Mouse (Mus musculus) cerebellum, adult (tissue): Measurements from ENCODE around the gene Sec61a1.

Experiments used
- ATAC-seq: cut with Nextera tagmentation; 2 replicates; pipeline ENCODE4 v1.9.2; 2017; ENCODE audit warnings: mild to moderate bottlenecking, moderate library complexity, mixed read lengths; ENCODE audit not compliant: insufficient number of reproducible peaks, low FRiP score, low TSS enrichment

Gene Sec61a1

GRCm38 (mm10) chr6:88465181-88465920 is 53.4 kb downstream of the Sec61a1 start, which contains the start of gene Ruvbl1:
Ruvbl1 (plus strand) TSS chr6:88465409.
- ATAC-seq: peak; percentile 99

- no peak for ATAC-seq
Measured at GRCm38 (mm10) chr6:88454545-88454944, 64.2 kb downstream of the Sec61a1 start.
